8 mouse cellular contexts compared by ENCODE assay signal in the genomic region with DNA sequence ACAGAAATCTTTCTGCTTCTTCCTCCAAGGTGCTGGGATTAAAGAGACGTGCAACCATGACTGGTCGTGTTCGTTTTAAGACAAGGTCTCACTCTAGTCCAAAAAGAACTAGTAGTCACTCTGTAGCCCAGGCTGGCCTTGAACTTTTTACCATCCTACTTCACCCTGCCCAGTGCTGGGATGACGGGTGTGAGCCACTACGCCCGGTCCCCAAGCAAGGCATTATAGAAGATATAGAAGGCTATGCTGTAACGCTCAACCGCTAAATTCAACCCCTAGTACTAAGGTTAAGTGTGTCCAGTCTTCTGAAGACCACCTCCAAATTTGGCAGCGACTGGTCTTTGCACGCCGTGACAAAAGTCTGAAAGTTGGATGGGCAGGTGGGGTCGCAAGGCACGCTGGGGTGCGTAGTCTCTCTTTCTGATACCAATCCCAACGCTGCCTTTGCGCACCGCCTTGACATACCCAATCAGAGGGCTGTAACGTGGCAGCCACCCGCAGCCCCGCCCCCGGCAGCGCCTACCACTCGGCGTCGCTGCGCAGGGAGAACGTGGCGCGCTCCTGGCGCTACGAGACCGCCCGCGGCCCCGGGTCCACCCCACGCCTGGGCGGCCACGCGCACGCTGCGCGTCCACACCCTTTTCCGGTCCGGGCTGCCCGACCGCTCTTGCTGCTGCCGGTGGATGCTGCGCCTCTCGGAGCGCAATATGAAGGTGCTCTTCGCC. TPM values are rescaled to one million over a fixed set of nuclear protein-coding genes. Genes with fewer than 3 reads are reported as not detected.
DNase-seq lines count a peak whose midpoint lies in the region; ATAC-seq and TF ChIP-seq lines count a peak whose summit lies in the region.

A gene (plus strand): TSS at position 640 of the 725 bp plus-strand sequence.

- no peak for TF ChIP-seq RAD21 in CH12.LX (IDR thresholded peaks at IDR 0.05; ENCODE audit: low read depth, low read length)

- peaks cover 19% of the 10 kb centered on the region for H3K79me2 ChIP-seq in CH12.LX (replicated peaks; ENCODE audit: control insufficient read depth, extremely low read depth, insufficient read depth, poor library complexity, severe bottlenecking)

- H3K9me3 ChIP-seq in CH12.LX (replicated peaks; ENCODE audit: low read length): no peaks in the 10 kb centered on the region
- no peaks in the 10 kb centered on the region for H3K9me3 ChIP-seq in forebrain, embryonic 11.5 days (ENCODE audit: control insufficient read depth, low read length)
- no peaks in the 10 kb centered on the region for H3K9me3 ChIP-seq in heart, embryonic 16.5 days (replicated peaks; ENCODE audit: control insufficient read depth, low read length)
- no peaks in the 10 kb centered on the region for H3K9me3 ChIP-seq in liver, embryonic 15.5 days (replicated peaks)
- no peaks in the 10 kb centered on the region for H3K9me3 ChIP-seq in neural tube, embryonic 12.5 days

- dilution Hi-C loops in CH12.LX (cut with MboI; ENCODE audit: extremely low pct_ligation_motif_present, extremely low pct_unique_long_range_greater_than_20kb, low sequenced_read_pairs): no loop called here

- peak within 1 kb of the TSS; percentile 21; the same call in 1 of the 2 replicates for H3K27ac ChIP-seq in CH12.LX (ENCODE audit: insufficient read depth, low read depth)
- peak within 1 kb of the TSS; percentile 57 for H3K27ac ChIP-seq in forebrain, embryonic 11.5 days (ENCODE audit: low read depth, low read length)
- H3K27ac ChIP-seq in heart, embryonic 16.5 days (ENCODE audit: low read length): peak within 1 kb of the TSS; percentile 80
- H3K27ac ChIP-seq in liver, embryonic 15.5 days (replicated peaks): peak within 1 kb of the TSS; percentile 91
- H3K27ac ChIP-seq in neural tube, embryonic 12.5 days: peak within 1 kb of the TSS; percentile 64; the same call in 1 of the 2 replicates

- DNase-seq in CH12.LX (ENCODE audit: extremely low read depth): peak; percentile 95
- DNase-seq in c-Kit-positive CD71-positive TER-119-negative erythroid progenitor cells, embryonic 14.5 days (ENCODE audit: low read depth): peak; percentile 93
- DNase-seq in forebrain, embryonic 11.5 days (ENCODE audit: low spot score): peak; percentile 99
- DNase-seq in kidney, postnatal 36 days: peak; percentile 99
- peak; percentile 95 for DNase-seq in telencephalon, adult 2 months (ENCODE audit: low read depth, low spot score)

- H3K9ac ChIP-seq in CH12.LX (ENCODE audit: insufficient read depth, low read depth): peak within 1 kb of the TSS; percentile 90
- H3K9ac ChIP-seq in forebrain, embryonic 11.5 days (ENCODE audit: low read length): peak within 1 kb of the TSS; percentile 86
- peak within 1 kb of the TSS; percentile 93 for H3K9ac ChIP-seq in heart, embryonic 16.5 days (ENCODE audit: low read length)
- H3K9ac ChIP-seq in liver, embryonic 15.5 days: peak within 1 kb of the TSS; percentile 96
- peak within 1 kb of the TSS; percentile 81 for H3K9ac ChIP-seq in neural tube, embryonic 12.5 days

- WGBS in forebrain, embryonic 11.5 days: 1% methylated on average over 51 of the region's 51 CpGs
- WGBS in heart, embryonic 16.5 days: 1% methylated on average over 51 of the region's 51 CpGs
- WGBS in liver, embryonic 15.5 days (ENCODE audit: insufficient replicate concordance): 2% methylated on average over 51 of the region's 51 CpGs
- 2% methylated on average over 50 of the region's 51 CpGs for WGBS in neural tube, embryonic 12.5 days

- in situ Hi-C loops in CH12.LX (cut with MboI; ENCODE audit: low pct_ligation_motif_present, low pct_unique_long_range_greater_than_20kb, low sequenced_read_pairs): no loop called here

- peak in 1 of 2 experiments; percentile 9; a peak in 1 of 4 replicates for TF ChIP-seq CTCF in CH12.LX (conservative IDR thresholded peaks at IDR 0.05 in 1 of 2, IDR thresholded peaks at IDR 0.05 in 1 of 2; ENCODE audit: low read depth in 2 of 2, low read length in 2 of 2)

- ATAC-seq in forebrain, embryonic 11.5 days (replicated peaks; ENCODE audit: low FRiP score): peak; percentile 97
- ATAC-seq in heart, embryonic 16.5 days (replicated peaks; ENCODE audit: extremely low read depth, insufficient read depth, low FRiP score): peak; percentile 99
- peak; percentile 96 for ATAC-seq in liver, embryonic 15.5 days (ENCODE audit: insufficient read depth)
- ATAC-seq in neural tube, embryonic 12.5 days (ENCODE audit: low FRiP score, low read depth): peak; percentile 98

- H3K4me3 ChIP-seq in CH12.LX (replicated peaks in 1 of 3; ENCODE audit: low read depth in 2 of 3, low read length in 2 of 3, poor library complexity in 1 of 3): peak within 1 kb of the TSS; percentile 72 to 76 (median 76)
- peak within 1 kb of the TSS; percentile 81 for H3K4me3 ChIP-seq in forebrain, embryonic 11.5 days (ENCODE audit: low read depth, low read length)
- peak within 1 kb of the TSS; percentile 95 for H3K4me3 ChIP-seq in heart, embryonic 16.5 days (ENCODE audit: low read length)
- H3K4me3 ChIP-seq in liver, embryonic 15.5 days (replicated peaks): peak within 1 kb of the TSS; percentile 93
- peak within 1 kb of the TSS; percentile 79 for H3K4me3 ChIP-seq in neural tube, embryonic 12.5 days

- peak within 1 kb of the TSS; percentile 96 for H3K4me2 ChIP-seq in CH12.LX (ENCODE audit: insufficient read depth, low read depth, poor library complexity, severe bottlenecking)
- peak within 1 kb of the TSS; percentile 61 for H3K4me2 ChIP-seq in forebrain, embryonic 11.5 days (ENCODE audit: low read depth, low read length, severe bottlenecking)
- peak within 1 kb of the TSS; percentile 84 for H3K4me2 ChIP-seq in heart, embryonic 16.5 days (ENCODE audit: low read depth, low read length)
- H3K4me2 ChIP-seq in liver, embryonic 15.5 days: peak within 1 kb of the TSS; percentile 90
- peak within 1 kb of the TSS; percentile 67 for H3K4me2 ChIP-seq in neural tube, embryonic 12.5 days (replicated peaks)

- no peaks in the 10 kb centered on the region for H3K27me3 ChIP-seq in CH12.LX (replicated peaks)
- H3K27me3 ChIP-seq in forebrain, embryonic 11.5 days (ENCODE audit: control insufficient read depth, insufficient read depth, low read length): no peaks in the 10 kb centered on the region
- no peaks in the 10 kb centered on the region for H3K27me3 ChIP-seq in heart, embryonic 16.5 days (ENCODE audit: control insufficient read depth, insufficient read depth, low read length)
- H3K27me3 ChIP-seq in liver, embryonic 15.5 days: no peaks in the 10 kb centered on the region
- no peaks in the 10 kb centered on the region for H3K27me3 ChIP-seq in neural tube, embryonic 12.5 days (replicated peaks)

- TF ChIP-seq EP300 in CH12.LX (IDR thresholded peaks at IDR 0.05; ENCODE audit: low read length): no peak

- peaks cover 3 to 34% of the 10 kb centered on the region in 2 experiments; a peak in 3 of 4 replicates for H3K4me1 ChIP-seq in CH12.LX (ENCODE audit: control insufficient read depth in 1 of 2, insufficient read depth in 2 of 2)
- H3K4me1 ChIP-seq in forebrain, embryonic 11.5 days (replicated peaks; ENCODE audit: control insufficient read depth, insufficient read depth, low read length): peaks cover 8% of the 10 kb centered on the region; the same call in 1 of the 2 replicates
- H3K4me1 ChIP-seq in heart, embryonic 16.5 days (ENCODE audit: control insufficient read depth, insufficient read depth, low read length): peaks cover 21% of the 10 kb centered on the region
- peaks cover 36% of the 10 kb centered on the region for H3K4me1 ChIP-seq in liver, embryonic 15.5 days (replicated peaks)
- peaks cover 11% of the 10 kb centered on the region for H3K4me1 ChIP-seq in neural tube, embryonic 12.5 days

- TF ChIP-seq POLR2A in CH12.LX (IDR thresholded peaks at IDR 0.05; ENCODE audit: low read depth, low read length): peak; percentile 94

- peaks cover 19 to 28% of the 10 kb centered on the region in 2 experiments for H3K36me3 ChIP-seq in CH12.LX (replicated peaks in 1 of 2; ENCODE audit: control insufficient read depth in 1 of 2, insufficient read depth in 1 of 2, low read length in 1 of 2)
- peaks cover 10% of the 10 kb centered on the region; the same call in 1 of the 2 replicates for H3K36me3 ChIP-seq in forebrain, embryonic 11.5 days (ENCODE audit: control insufficient read depth, insufficient read depth, low read length)
- peaks cover 25% of the 10 kb centered on the region for H3K36me3 ChIP-seq in heart, embryonic 16.5 days (ENCODE audit: control insufficient read depth, insufficient read depth)
- peaks cover 33% of the 10 kb centered on the region for H3K36me3 ChIP-seq in liver, embryonic 15.5 days (replicated peaks)
- peaks cover 24% of the 10 kb centered on the region for H3K36me3 ChIP-seq in neural tube, embryonic 12.5 days

TF ChIP-seq in CH12.LX, 34 proteins besides CTCF, POLR2A, EP300 and RAD21 (continues in another document):
- TF ChIP-seq TBP (conservative IDR thresholded peaks at IDR 0.05; ENCODE audit: low read depth, low read length) (peak; percentile 70; the same call in 1 of the 2 replicates), HCFC1 (IDR thresholded peaks at IDR 0.05; ENCODE audit: low read depth, low read length) (peak; percentile 84), ZMIZ1 (IDR thresholded peaks at IDR 0.05; ENCODE audit: low read depth, low read length) (peak; percentile 89), UBTF (IDR thresholded peaks at IDR 0.05; ENCODE audit: low read depth, low read length) (peak; percentile 76; the same call in 1 of the 2 replicates), JUND (conservative IDR thresholded peaks at IDR 0.05; ENCODE audit: low read depth, low read length) (no peak), CHD2 (IDR thresholded peaks at IDR 0.05; ENCODE audit: low read length) (peak; percentile 39; the same call in 1 of the 2 replicates), MAX (IDR thresholded peaks at IDR 0.05; ENCODE audit: low read length) (peak; percentile 79; the same call in 1 of the 2 replicates), JUN (IDR thresholded peaks at IDR 0.05; ENCODE audit: insufficient read depth, low read depth, low read length) (no peak), SMC3 (IDR thresholded peaks at IDR 0.05; ENCODE audit: low read depth, low read length) (no peak), KAT2A (IDR thresholded peaks at IDR 0.05; ENCODE audit: insufficient replicate concordance, low read length) (peak; percentile 63; the same call in 1 of the 2 replicates), ELF1 (IDR thresholded peaks at IDR 0.05; ENCODE audit: low read depth, low read length) (peak; percentile 70), POLR2AphosphoS2 (IDR thresholded peaks at IDR 0.05; ENCODE audit: low read depth, low read length) (peak; percentile 68; the same call in 1 of the 2 replicates), USF1 (IDR thresholded peaks at IDR 0.05; ENCODE audit: low read depth, low read length) (no peak; the same call in 1 of the 2 replicates)

RNA-seq across cellular contexts. Expression of the gene that starts here (rescaled TPM):
- total RNA-seq in CH12.LX (2012; rRNA removed): 550 and 590 TPM in 2 replicates
- total RNA-seq in CH12.LX (2014; rRNA removed): 477 and 507 TPM in 2 replicates
- 268 and 271 TPM in 2 replicates for polyA plus RNA-seq in CH12.LX (2012; ENCODE audit: insufficient read length, low read depth)
- polyA plus RNA-seq in forebrain, embryonic 11.5 days (2014; fragmentation: Nextera tagmentation; extraction: Ambion mirVana): 401 and 416 TPM in 2 replicates
- 354 and 365 TPM in 2 replicates for polyA plus RNA-seq in heart, embryonic 16.5 days (2015; fragmentation: Nextera tagmentation; extraction: Ambion mirVana)
- 384 and 391 TPM in 2 replicates for polyA plus RNA-seq in liver, embryonic 15.5 days (2015; fragmentation: Nextera tagmentation; extraction: Ambion mirVana)
- polyA plus RNA-seq in neural tube, embryonic 12.5 days (2016; fragmentation: Nextera tagmentation; extraction: Ambion mirVana): 452 and 475 TPM in 2 replicates

Comparison
In these comparisons a context has a peak if more than half of its experiments do, and no peak if none do; other contexts are left out.
1. Peak in every context shown above with its lines: DNase-seq, ATAC-seq, H3K4me3 ChIP-seq and H3K27ac ChIP-seq.
2. H3K27ac ChIP-seq: peak in every context shown above with its lines; median percentile 91 in liver, embryonic 15.5 days; 80 in heart, embryonic 16.5 days; 64 in neural tube, embryonic 12.5 days; 57 in forebrain, embryonic 11.5 days; 21 in CH12.LX.